Mouse (Mus musculus) spleen, adult 2 months (tissue): Measurements from ENCODE around the gene Tpo.

Source experiments
- CTCF ChIP-seq: fragments of 200-500 bp; IDR thresholded peaks from 2 replicates; pipeline ENCODE4 v1.5.1; 2011; ENCODE audit warnings: mild to moderate bottlenecking, inconsistent platforms; ENCODE audit not compliant: insufficient read depth, insufficient read length, insufficient replicate concordance; ENCODE audit errors: extremely low read depth
- POLR2A ChIP-seq: fragments of 200-500 bp; IDR thresholded peaks from 2 replicates; pipeline ENCODE4 v1.6.1; 2011; ENCODE audit warnings: low read depth, low read length, inconsistent platforms

DNA sequence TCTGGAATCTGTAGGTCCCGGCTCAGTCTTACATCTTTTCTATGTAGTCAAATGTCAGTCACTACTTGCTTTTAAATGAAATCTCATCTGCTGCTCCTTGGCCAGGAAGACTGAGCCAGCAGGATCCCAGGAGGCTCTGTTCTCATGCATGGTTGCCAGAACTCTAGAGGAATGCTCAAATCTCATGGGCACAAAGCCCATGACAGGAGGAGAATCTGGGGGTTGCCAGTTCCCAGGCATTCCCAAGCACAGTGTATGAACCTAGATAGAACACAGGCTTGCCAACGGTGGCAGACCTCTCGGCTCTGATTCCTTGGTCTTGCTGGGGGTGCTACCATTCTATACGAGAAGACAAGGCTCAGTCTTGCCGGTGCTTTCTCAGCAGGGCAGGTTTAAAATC is 40.3 kb downstream of the Tpo start:
- TF ChIP-seq CTCF: no peak
- TF ChIP-seq POLR2A: no peak
